Mouse (Mus musculus) hindlimb bud, embryonic 11.5 days (tissue): ENCODE measurements around the gene Calm2.

Source experiments
- DNase-seq: peaks from one replicate; pipeline ENCODE4 v3.0.0-alpha.2; 2012; ENCODE audit warnings: low read depth, low spot score; ENCODE audit errors: extremely low spot score

Gene Calm2

DNA sequence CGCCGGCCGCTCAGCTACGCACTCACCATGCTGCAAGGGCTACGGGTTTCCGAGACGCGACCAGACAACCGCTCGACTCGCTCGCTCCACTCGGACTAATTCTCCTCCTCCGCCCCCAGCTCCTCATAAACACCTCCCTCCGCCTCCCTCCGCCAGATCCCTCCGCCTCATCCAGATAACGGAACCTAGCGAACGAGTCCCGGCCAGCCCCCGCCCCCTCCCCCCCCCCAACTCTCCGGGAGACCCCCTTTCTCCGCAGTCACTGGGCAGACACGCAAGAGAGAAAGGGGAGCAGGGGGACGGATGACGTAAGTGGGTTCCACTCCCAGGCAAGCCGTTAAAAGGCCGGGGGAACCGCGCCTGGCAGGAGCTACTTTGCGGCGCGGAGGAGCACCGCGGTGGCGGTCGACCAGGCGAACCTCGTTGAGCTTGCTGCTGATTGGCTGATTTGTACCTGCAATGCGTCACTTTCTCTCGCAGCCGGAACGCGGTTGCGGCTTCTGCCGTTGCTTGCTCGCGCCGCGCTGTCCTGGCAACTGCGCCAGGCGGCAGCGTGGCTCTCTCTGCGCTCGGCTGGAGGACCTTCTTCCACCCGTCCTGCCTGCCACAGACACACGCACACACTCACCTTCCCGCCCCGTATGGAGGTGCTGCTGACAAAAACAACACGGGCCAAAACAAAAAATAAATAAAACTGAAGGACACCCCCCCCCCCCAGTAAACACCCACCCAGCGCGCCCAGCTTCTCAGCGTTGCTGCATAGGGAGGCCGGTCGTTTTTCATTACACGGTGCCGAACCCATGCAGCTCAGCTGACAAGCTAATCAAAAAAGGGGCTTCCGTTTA, at the start of gene Calm2:
Calm2 (minus strand) TSS at position 169 of the 845 bp plus-strand sequence.
- peak; percentile 83 for DNase-seq

- DNase-seq: no peak
Observed at GRCm38 (mm10) chr17:87495504-87495903, 48.8 kb upstream of the Calm2 start.

- DNase-seq: no peak
Observed at GRCm38 (mm10) chr17:87494310-87494709, 47.6 kb upstream of the Calm2 start.

DNA sequence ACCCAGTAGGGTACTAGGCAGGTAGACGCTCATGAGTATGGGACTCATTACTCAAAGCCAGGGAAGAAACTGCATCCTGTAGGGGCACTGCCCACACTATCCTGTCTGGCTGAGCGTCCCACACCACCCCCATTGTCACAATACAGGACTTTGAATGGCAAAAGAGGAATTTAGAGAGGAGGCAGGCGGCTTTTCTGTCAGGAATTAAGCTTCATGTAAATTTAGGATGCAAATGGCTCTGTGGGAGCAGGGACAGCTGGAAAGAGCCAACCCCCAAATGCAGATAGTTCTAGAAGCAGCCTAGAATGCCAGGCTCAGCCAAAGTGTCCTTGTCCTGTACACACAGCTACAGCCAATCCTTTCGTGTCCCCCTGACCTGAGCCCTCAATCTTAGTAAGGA, 45.6 kb upstream of the Calm2 start:
- DNase-seq: no peak

- DNase-seq: no peak
Observed at GRCm38 (mm10) chr17:87490295-87490694, 43.6 kb upstream of the Calm2 start.

GRCm38 (mm10) chr17:87485751-87486150, 39.0 kb upstream of the Calm2 start:
- DNase-seq: no peak

DNA sequence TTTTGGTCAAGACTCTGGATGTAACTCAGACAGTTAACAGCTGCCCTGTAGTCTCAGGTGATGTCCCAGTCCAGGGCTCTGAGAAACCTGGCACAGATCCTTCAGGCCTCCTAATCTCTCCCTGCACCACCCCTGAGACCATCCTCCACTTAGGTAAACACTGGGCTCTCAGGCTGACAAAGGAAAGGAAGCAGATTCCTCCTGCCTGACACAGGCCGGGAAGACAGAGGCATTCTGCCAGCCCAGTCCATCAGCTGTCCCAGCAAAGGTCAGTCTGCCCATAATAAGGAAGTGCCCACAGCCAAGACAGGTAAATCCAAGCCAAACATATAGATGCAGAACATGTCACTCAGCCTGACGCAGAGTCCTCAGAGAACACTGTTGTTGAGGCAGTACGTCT, 36.1 kb upstream of the Calm2 start:
- no peak for DNase-seq

DNA sequence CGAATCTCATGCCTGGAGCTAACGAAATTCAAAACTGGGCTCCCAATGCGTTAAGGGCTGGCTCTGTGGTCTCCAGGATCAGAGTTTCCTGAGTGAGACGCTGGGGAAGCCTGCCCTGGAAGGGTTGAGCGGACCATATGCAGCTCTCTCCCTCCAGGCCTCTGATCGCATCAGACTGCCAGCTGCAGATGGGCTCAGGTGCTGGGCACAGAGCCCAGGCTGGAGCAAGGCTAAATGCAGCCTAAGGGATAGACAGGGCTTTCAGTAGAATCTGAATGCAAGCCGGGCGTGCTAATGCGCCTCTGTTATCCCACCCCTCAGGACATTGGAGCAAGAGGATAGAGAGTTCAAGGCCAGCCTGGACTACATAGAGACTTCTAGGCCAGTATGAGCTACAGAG, 31.8 kb upstream of the Calm2 start:
- DNase-seq: no peak

DNA sequence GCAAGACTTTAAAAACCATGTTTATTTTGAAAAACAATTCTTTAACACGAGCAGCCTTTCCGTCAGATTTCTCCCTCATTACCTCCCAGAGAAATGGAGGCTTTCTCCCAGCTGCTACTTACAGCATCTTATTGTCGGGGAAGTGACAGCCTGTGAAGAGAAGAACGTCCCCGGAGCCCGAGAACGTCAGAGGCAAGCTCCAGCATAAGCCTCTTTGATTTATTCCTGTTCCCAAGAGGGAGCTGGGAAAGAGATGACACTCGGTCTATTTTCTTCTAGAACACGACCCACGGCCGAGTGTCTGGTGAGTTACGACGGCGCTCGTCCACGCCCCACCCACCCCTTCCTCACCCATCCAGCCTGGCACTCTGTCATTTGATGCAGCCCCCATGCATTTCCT, 30.9 kb upstream of the Calm2 start:
- DNase-seq: no peak

DNA sequence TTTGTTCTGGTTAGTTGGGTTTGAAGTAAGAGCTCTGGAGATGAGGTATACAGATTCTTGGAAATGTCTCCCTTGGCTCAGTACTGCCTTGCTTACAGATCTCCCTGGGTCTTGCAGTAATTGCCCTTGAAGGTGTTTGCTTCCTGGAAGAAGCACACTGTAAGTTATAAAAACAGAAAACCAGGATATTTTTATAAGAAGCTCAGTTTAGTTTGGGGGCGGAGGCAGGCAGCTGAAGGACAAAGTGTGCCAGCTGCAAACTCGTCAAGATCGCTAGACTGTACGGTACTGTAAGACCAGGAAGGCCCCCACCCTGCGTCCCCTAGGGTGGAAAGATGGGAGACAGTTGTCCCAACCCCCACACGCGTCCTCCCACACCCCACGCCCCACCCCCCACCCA, 28.6 kb upstream of the Calm2 start:
- no peak for DNase-seq

DNA sequence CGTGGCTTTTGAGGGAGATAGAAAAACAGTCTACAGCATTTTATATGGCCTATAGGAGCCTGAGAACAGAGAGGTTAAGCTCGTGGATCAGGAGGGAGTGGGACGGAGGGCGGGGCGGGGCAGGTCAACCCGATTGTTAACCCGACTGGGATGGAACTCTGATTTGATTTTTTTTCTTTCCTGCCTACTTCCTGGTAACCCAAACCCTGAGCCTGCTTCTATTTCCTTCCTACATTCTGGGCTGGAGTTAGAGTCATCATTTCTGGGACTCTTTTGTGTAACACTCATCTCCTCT, 27.7 kb upstream of the Calm2 start:
- DNase-seq: no peak

- DNase-seq: no peak
Observed at GRCm38 (mm10) chr17:87473736-87474500, 27.2 kb upstream of the Calm2 start.

- no peak for DNase-seq
Observed at GRCm38 (mm10) chr17:87473441-87473735, 26.7 kb upstream of the Calm2 start.

DNA sequence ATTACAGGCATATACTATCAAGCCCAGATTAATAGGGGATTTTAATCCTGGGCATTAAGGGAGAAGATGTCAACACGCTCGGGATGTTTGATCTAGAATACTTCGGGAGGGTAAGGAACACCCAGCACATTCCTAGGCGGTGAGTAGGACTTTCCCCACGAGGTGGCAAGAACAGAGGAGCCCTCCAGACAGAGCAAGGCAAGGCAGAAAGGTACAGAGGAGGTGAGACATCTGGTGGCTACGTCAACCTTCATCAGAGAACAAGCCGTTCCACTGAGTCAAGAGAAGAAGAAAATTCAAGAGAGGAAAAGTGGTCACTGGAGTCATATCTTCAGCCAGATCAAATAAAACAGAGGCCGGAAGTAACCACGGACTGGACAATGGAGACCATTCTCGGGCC, 26.1 kb upstream of the Calm2 start:
- no peak for DNase-seq

- DNase-seq: no peak
Observed at GRCm38 (mm10) chr17:87471661-87472060, 24.9 kb upstream of the Calm2 start.

DNA sequence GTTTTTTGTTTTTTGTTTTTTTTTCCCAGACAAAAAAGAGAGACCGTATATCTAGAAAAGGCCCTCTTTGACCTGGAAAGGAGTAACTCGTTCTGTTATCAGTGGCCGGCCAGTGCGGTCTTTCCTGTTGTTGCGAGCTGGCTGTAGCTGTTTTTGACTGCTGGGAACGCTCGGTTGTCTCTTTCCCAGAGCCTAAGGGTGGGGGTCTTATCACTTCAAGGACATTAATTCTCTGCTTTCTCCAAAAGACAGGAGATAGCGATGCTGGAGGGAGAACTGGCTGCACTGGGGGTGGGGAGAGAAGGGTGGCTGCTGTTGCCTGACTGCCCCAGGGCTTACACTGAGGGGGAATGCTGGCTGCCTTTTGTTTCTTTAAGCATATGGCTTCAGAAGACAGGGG, 24.1 kb upstream of the Calm2 start:
- DNase-seq: no peak

DNA sequence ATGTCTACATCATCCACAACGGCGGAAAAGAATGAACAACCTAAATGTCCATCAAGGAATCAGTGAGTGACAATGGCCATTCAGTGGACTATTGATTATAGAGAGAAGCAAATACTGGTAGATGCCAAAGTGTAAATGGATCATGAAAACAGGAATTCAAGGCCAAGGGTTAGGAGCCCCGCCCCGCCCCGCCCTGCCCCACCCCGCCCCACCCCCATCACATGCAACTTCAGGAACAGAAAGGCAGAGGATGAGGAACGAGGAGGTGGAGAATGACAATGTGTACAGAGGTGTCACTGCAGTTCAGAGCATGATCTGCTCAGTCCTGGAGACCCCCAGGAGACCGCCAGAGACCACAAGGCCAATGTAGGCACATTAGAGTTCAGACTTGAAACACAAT, 23.5 kb upstream of the Calm2 start:
- DNase-seq: no peak

- DNase-seq: no peak
Observed at GRCm38 (mm10) chr17:87469428-87469827, 22.7 kb upstream of the Calm2 start.

DNA sequence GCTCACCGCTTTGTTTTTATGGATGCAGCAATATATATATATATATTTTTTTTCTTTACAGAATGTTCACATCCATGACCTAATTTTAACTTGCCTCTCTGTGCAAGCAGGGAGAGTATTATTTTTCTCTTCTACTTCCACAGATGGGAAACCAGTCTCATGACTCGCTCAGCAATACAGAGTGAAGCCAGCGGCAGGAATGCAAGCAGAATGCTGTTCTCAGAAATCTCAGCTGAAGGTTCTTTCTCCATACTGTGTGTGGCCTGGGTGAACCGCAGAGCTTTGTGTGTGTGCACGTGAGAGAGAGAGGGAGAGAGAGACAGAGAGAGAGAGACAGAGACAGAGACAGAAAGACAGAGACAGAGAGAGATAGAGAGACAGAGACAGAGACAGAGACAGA, 21.9 kb upstream of the Calm2 start:
- DNase-seq: no peak

GRCm38 (mm10) chr17:87461499-87461896, 14.8 kb upstream of the Calm2 start:
- no peak for DNase-seq

- DNase-seq: no peak
Observed at GRCm38 (mm10) chr17:87460669-87461498, 14.1 kb upstream of the Calm2 start.
